Mouse (Mus musculus) skeletal muscle tissue, postnatal 0 days (tissue): Measurements from ENCODE around the gene Sec63. TPM values are rescaled to one million over a fixed set of nuclear protein-coding genes. Genes with fewer than 3 reads are reported as not detected.

Experiments
- polyA plus RNA-seq: library from polyadenylated mRNA; unstranded; fragments of >200 nt; fragmentation: Nextera tagmentation; extraction: Ambion mirVana; gene quantifications from 2 replicates; pipeline ENCODE4 v1.2.1, GENCODE M21; 2015

Gene Sec63
- polyA plus RNA-seq, result 9.9 and 11.2 TPM in 2 replicates

DNA sequence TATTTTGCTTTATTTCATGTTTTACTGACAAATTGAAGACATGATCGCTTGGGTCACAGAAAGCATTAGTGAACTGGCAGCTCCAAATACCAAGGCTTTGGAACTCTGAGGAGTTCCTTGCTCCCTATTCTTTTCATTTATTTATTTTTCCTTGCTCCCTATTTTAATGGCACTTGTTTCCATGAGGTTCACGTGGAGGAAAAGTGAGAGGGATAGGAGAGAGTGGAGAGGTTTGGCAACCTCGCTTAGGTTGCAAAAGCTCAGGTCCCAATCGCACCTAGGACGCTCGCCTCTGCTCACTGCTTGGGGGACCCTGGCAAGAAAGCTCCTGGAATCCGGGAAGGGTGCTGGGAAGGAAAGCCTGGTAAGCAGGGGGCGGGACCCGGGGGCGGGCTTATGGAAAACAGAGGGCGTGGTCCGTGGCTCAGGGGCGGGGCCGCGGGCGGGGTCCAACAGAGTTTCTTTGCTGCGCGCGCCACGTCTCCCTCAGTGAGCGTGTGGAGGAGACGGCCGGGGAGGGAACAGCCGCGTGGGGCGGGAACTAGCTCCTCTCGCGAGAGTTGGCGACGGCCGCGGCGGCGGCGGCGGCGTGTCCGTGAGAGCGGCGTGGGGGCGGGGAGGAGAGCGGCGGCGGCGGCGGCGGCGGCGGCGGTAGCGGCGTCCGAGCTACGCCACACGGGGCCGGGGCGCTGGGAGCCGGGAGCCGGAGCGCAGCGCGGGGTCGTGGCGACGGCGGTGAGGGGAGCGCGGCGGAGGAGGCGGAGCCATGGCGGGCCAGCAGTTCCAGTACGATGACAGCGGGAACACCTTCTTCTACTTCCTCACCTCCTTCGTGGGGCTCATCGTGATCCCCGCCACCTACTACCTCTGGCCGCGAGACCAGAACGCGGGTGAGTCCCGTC is at the start of gene Sec63:
Gene Sec63, plus strand, starts transcription at position 498 of the 902 bp plus-strand sequence.

DNA sequence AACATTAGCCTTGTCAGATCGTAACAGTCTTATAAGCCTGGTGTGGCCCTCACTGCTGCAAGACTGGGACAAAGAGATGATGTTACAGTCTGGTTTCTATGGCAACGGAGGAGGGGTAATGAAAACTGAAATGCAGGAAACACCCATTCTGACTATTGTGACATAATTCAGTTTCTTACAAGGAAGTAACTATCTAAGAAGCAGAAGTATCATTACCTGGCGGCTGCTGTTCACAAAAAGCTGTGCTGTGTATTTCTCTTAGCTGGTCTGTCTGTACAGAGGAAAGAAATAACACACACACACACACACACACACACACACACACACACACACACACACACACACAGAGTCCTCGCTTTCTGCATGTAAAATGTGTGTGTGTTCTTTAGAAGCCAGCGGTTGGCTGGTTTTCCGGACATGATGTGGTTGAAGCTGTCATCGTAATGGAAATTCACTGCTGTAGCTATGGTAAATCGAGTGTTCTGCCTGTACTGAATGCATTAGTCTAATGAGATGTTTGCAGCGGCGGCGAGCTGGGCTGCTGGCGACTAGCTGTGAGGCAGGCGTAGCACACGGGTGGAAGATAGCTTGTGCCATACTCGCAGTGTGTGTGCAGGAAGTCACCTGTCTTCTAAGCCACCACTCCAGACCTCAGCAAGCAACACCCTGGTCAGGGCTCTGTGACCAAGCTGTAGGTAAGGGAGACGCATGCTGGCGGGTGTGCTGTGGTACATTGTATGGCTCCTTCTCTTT is 99.0 kb downstream of the Sec63 start, which contains the start of gene Scml4:
Gene Scml4, plus strand, starts transcription at position 212 of the 753 bp plus-strand sequence.

Other genes starting within 250 kb of the Sec63 start
- gene Nr2e1, start 177.9 kb upstream of the Sec63 start, polyA plus RNA-seq, result not detected in 2 replicates
- 5.7 and 7.2 TPM in 2 replicates for gene Ostm1, start 177.7 kb upstream of the Sec63 start, polyA plus RNA-seq
- 0.49 and 0.50 TPM in 2 replicates for gene Scml4, start 98.9 kb downstream of the Sec63 start, polyA plus RNA-seq